8 mouse cellular contexts compared by ENCODE assay signal in genomic region chr16:40968088-40968860, GRCm38 (mm10).
DNase-seq lines count a peak whose midpoint lies in the region; ATAC-seq and TF ChIP-seq lines count a peak whose summit lies in the region.

No protein-coding gene starts in this region.

- no peaks in the 10 kb centered on the region for H3K27me3 ChIP-seq in E14TG2a.4 (ENCODE audit: insufficient read depth, low read length)
- peaks cover 3% of the 10 kb centered on the region; the same call in 1 of the 2 replicates for H3K27me3 ChIP-seq in forebrain, embryonic 16.5 days (replicated peaks; ENCODE audit: control insufficient read depth, insufficient read depth, low read length)
- H3K27me3 ChIP-seq in liver, embryonic 14.5 days (ENCODE audit: control insufficient read depth, insufficient read depth, low read length): no peaks in the 10 kb centered on the region

- peak overlapping the region; percentile 48 for H3K4me2 ChIP-seq in forebrain, embryonic 16.5 days (ENCODE audit: low read length)
- no peak overlapping the region for H3K4me2 ChIP-seq in liver, embryonic 14.5 days (ENCODE audit: low read depth)

- no peaks in the 10 kb centered on the region for H3K36me3 ChIP-seq in E14TG2a.4 (ENCODE audit: insufficient read depth, low read length)
- H3K36me3 ChIP-seq in forebrain, embryonic 16.5 days (ENCODE audit: control insufficient read depth, insufficient read depth): no peaks in the 10 kb centered on the region
- no peaks in the 10 kb centered on the region for H3K36me3 ChIP-seq in liver, embryonic 14.5 days (replicated peaks; ENCODE audit: control insufficient read depth, insufficient read depth, low read depth)

- no peaks in the 10 kb centered on the region for H3K9me3 ChIP-seq in E14TG2a.4 (ENCODE audit: low read length)
- H3K9me3 ChIP-seq in forebrain, embryonic 16.5 days (ENCODE audit: control insufficient read depth, low read length): no peaks in the 10 kb centered on the region
- no peaks in the 10 kb centered on the region for H3K9me3 ChIP-seq in liver, embryonic 14.5 days (ENCODE audit: control insufficient read depth, low read length)

- H3K4me1 ChIP-seq in E14TG2a.4 (replicated peaks; ENCODE audit: low read depth, low read length): peaks cover 13% of the 10 kb centered on the region
- H3K4me1 ChIP-seq in forebrain, embryonic 16.5 days (replicated peaks; ENCODE audit: control insufficient read depth, insufficient read depth, low read length): no peaks in the 10 kb centered on the region
- no peaks in the 10 kb centered on the region for H3K4me1 ChIP-seq in liver, embryonic 14.5 days (replicated peaks; ENCODE audit: control insufficient read depth in 2 of 2, insufficient read depth in 2 of 2, low read length in 1 of 2)

- no peak overlapping the region for H3K9ac ChIP-seq in forebrain, embryonic 16.5 days (replicated peaks; ENCODE audit: low read depth, low read length)
- H3K9ac ChIP-seq in liver, embryonic 14.5 days (replicated peaks): no peak overlapping the region

- ATAC-seq in forebrain, embryonic 16.5 days: peak; percentile 99
- peak; percentile 52 for ATAC-seq in liver, embryonic 14.5 days (ENCODE audit: insufficient read depth)

- peak; percentile 76 for DNase-seq in cerebellum, adult 11-12 months
- DNase-seq in heart, postnatal 14 days: peak; percentile 50 to 66
- peak; percentile 13 for DNase-seq in large intestine, adult 2 months (ENCODE audit: low read depth, low spot score)
- no peak for DNase-seq in liver, embryonic 14.5 days (ENCODE audit: low read depth in 3 of 3, low spot score in 3 of 3)
- peak; percentile 25 for DNase-seq in ovary, postnatal 10 days (ENCODE audit: low spot score)
- DNase-seq in thymus, postnatal 14 days: no peak

- 17% methylated on average over 17 of the region's 17 CpGs for WGBS in forebrain, embryonic 16.5 days
- WGBS in large intestine, adult 2 months: 18% methylated on average over 17 of the region's 17 CpGs
- WGBS in liver, embryonic 14.5 days (ENCODE audit: insufficient replicate concordance): 22% methylated on average over 17 of the region's 17 CpGs

- TF ChIP-seq EP300 in liver, embryonic 14.5 days (IDR thresholded peaks at IDR 0.05; ENCODE audit: low read depth): no peak

- no peak overlapping the region for H3K27ac ChIP-seq in forebrain, embryonic 16.5 days (ENCODE audit: low read length)
- no peak overlapping the region for H3K27ac ChIP-seq in liver, embryonic 14.5 days

- intact Hi-C loops in heart, postnatal 14 days (cut with DNase I): loop anchor here (2.0 to 10.0 kb wide), 4 partner anchors 231 to 693 kb away; no protein-coding TSS in a partner anchor

- peak overlapping the region; percentile 50; the same call in 1 of the 2 replicates for H3K4me3 ChIP-seq in E14TG2a.4 (replicated peaks; ENCODE audit: low read length)
- peak overlapping the region; percentile 25 for H3K4me3 ChIP-seq in forebrain, embryonic 16.5 days (replicated peaks; ENCODE audit: low read length)
- H3K4me3 ChIP-seq in liver, embryonic 14.5 days (ENCODE audit: insufficient read depth in 1 of 2, low read depth in 2 of 2, low read length in 2 of 2): no peak overlapping the region

- TF ChIP-seq CTCF in E14TG2a.4 (conservative IDR thresholded peaks at IDR 0.05; ENCODE audit: low read length): peak; percentile 54
- TF ChIP-seq CTCF in liver, embryonic 14.5 days (IDR thresholded peaks at IDR 0.05; ENCODE audit: low read depth): peak; percentile 65

Comparison
In these comparisons a context has a peak if more than half of its experiments do, and no peak if none do; other contexts are left out.
1. H3K4me3 ChIP-seq: peak in E14TG2a.4 (single experiment) and forebrain, embryonic 16.5 days (single experiment); none in liver, embryonic 14.5 days (0 of 2).
2. DNase-seq: peak in cerebellum, adult 11-12 months (single experiment), heart, postnatal 14 days (2 of 2), large intestine, adult 2 months (single experiment) and ovary, postnatal 10 days (single experiment); none in liver, embryonic 14.5 days (0 of 3) and thymus, postnatal 14 days (single experiment).